Mouse (Mus musculus) left cerebral cortex, adult 6 months (tissue): ENCODE data around the gene Golm1. TPM values are rescaled to one million over a fixed set of nuclear protein-coding genes. Genes with fewer than 3 reads are reported as not detected.

Source experiments
- long read RNA-seq, 2 experiments: library from polyadenylated mRNA; unstranded; transcript quantifications; one replicate each; pipeline ENCODE4 v2.0.0; 2019 to 2020
- polyA plus RNA-seq: library from polyadenylated mRNA; unstranded; fragments of <200 nt; fragmentation: Nextera tagmentation; gene quantifications from 2 replicates; pipeline ENCODE4 v1.2.3, GENCODE M21; 2021

Gene Golm1
- 11.2 and 12.9 TPM in 2 replicates for polyA plus RNA-seq
- long read RNA-seq, experiment 1, transcript Golm1-201 (10 exons, 3,954 nt), result major isoform, 49 of 68 reads
- long read RNA-seq, experiment 1, partial matches to known transcripts, result 6 of 68 reads
- long read RNA-seq, experiment 1, other reads (novel, unspliced or antisense), result 11 of 68 reads
- long read RNA-seq, experiment 2, partial matches to known transcripts, result 3 of 18 reads
- long read RNA-seq, experiment 2, other reads (novel, unspliced or antisense), result 12 of 18 reads

GRCm38 (mm10) chr13:59675151-59676011 lies at the start of gene Golm1:
TSS of gene Golm1 (minus strand) at chr13:59675811.

DNA sequence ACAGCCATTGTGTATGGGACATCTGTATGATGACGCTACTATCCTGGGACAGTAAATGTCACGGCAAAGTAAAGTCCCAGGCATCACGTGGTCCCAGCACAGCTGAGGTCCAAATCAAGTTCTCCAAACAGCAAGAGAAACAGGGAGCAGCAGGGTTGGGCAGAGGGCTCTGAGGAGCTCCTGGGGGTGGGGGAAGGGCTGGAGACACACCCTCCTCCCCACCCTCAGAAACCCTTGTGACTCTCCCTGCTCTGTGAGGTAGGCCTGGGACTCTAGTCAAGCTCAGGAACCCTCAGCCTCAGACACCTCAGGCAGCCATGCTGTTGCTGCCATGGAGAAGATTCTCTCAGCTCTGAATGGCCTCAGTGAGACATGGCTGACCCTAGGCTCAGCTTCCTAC lies 36.4 kb upstream of the Golm1 start, which contains the start of gene Spata31d1b:
Gene Spata31d1b, plus strand, starts transcription at position 301 of the 400 bp plus-strand sequence.

DNA sequence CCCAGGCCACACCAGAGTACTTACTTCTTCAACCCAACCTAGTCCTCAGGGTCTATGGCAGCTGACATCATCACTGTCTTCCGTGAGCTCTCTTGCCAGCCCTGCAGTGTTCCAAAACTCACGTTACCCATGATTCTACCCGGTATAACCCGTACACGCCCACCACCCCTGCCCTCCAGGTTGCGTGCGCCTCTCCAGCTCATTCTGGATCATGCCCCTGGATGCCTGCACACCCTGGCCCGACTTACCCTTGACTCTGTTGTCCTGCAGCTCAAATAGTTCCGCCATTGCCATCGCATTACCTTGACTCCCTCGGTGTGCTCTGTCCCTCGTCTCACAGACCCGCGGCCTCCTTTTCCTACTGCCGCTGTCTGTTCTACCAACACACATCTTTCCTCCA lies 34.6 kb upstream of the Golm1 start, which contains the start of gene Spata31d1a:
Gene Spata31d1a, minus strand, starts transcription at position 101 of the 400 bp plus-strand sequence.

DNA sequence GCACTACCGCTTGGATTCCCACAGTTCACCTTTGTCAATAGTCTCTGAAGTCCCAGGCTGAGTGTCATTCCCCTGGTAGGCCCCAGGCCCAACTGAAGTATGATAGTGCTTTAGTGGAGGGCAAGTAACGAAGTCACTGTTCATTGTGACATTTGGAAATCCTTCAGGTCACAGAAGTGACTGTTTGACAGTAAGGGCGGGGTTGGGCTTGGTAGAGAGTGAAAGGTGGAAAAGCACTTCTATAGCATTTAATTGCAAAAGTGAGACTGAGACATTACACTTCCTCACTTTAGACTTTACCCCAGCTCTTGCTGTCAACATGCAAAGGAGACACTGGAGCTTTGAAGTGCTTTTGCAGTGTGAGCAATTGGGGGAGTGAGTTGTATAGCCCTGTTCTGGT lies 18.4 kb upstream of the Golm1 start, which contains the start of gene 4921517D22Rik:
Gene 4921517D22Rik, minus strand, starts transcription at position 101 of the 400 bp plus-strand sequence.

DNA sequence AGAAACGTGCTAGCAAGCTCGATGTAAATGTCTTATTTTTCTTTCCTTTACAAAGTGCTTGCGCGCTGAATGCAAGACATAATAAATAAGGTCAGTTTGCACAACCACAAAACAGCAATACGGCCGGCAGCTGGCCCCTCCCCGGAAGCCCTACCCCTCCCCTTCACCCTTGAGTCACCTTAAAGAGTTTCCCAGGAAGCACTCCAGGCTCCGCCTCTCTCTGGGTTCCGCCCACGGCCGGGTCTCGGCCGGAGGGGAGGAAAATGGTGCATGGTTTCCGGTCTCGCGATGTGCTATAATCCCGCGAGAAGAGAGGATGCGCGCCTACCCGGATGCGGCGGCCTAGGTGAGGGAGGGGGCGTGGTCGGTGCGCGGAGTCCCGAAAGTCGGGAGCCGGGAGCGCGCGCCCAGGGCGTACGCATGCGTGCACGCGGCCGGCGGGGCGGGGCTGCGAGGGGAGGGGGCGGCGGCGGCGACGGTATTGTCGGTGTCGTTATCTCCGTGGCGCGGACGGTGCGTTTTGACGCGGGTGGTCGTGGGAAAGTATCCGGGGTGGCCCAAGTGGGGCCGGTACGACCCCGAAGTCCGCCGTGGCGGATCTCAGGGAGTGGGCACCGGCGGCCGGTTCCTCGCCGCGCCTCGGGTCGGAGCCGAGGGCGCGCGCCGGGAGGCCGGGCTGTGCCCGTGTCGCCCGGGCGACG lies 90.5 kb downstream of the Golm1 start, which contains the start of the genes Agtpbp1 and Naa35:
Gene Agtpbp1, minus strand, starts transcription at position 281 of the 701 bp plus-strand sequence.
Gene Naa35, plus strand, starts transcription at position 313 of the 701 bp plus-strand sequence.

Other genes with a start within 250 kb of the Golm1 start
- gene Agtpbp1, start 90.6 kb downstream of the Golm1 start, polyA plus RNA-seq, result 105 and 125 TPM in 2 replicates
- gene Naa35, start 90.6 kb downstream of the Golm1 start, polyA plus RNA-seq, result 33.7 and 43.0 TPM in 2 replicates
- not detected in 2 replicates for gene 4921517D22Rik, start 18.3 kb upstream of the Golm1 start, polyA plus RNA-seq
- not detected in 2 replicates for gene Spata31d1a, start 34.5 kb upstream of the Golm1 start, polyA plus RNA-seq
- not detected in 2 replicates for gene Spata31d1b, start 36.5 kb upstream of the Golm1 start, polyA plus RNA-seq
- not detected in 2 replicates for gene Spata31d1d, start 55.9 kb upstream of the Golm1 start, polyA plus RNA-seq
- 0.45 and 0.50 TPM in 2 replicates for gene 1700014D04Rik, start 70.9 kb upstream of the Golm1 start, polyA plus RNA-seq
- 314 and 339 TPM in 2 replicates for gene Isca1, start 94.0 kb upstream of the Golm1 start, polyA plus RNA-seq
- not detected in 2 replicates for gene Gm49354, start 106.4 kb upstream of the Golm1 start, polyA plus RNA-seq
- gene Tut7, start 147.3 kb upstream of the Golm1 start, polyA plus RNA-seq, result 14.7 and 18.7 TPM in 2 replicates